Mouse (Mus musculus) heart, postnatal 0 days (tissue): ENCODE results near the gene Alpl.

Experiments used
- CTCF ChIP-seq: IDR thresholded peaks from 2 replicates; pipeline ENCODE4 v1.5.1; 2016; ENCODE audit warnings: antibody characterized with exemption, control low read depth, low read depth
- EP300 ChIP-seq: IDR thresholded peaks from 2 replicates; pipeline ENCODE4 v1.6.1; 2016; ENCODE audit warnings: antibody characterized with exemption, low read depth

DNA sequence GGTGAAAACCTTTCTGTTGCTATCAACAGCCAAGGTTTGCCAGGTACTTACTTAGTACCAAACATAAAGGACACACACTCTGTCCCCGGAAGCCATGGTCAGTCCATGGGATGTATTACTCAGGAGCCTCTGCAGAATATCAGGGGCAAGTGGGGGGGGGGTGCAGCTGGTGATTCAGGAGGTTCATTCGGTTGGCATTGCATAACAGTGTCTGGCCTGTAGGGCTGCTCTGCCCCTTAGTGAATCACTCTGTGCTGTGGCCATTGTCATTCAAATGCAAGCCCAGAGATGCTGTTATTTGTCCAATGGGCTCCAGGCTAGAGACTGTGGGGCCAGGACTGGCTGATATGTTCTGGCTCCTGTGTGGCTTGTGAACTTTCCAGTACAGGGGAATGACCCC lies 91.6 kb downstream of the Alpl start:
- TF ChIP-seq CTCF (no peak), EP300 (no peak)
